Mouse (Mus musculus): ENCODE measurements around the gene Zfand3. TPM values are rescaled to one million over a fixed set of nuclear protein-coding genes. Genes with fewer than 3 reads are reported as not detected.

Zfand3 gene
- polyA plus RNA-seq, 1 experiment from 2014 or later: 40.2 TPM

- 77% methylated on average over 3 of the region's 3 CpGs for WGBS
- no peaks in the 10 kb centered on the region for H3K4me1 ChIP-seq (ENCODE audit: control insufficient read depth, insufficient read depth, low read length)
These were observed 10.5 kb upstream of the Zfand3 start for GRCm38 (mm10) chr17:29994011-29994410.

GRCm38 (mm10) chr17:29994459-29994858 is 10.1 kb upstream of the Zfand3 start:
- no peaks in the 10 kb centered on the region for H3K27me3 ChIP-seq (replicated peaks; ENCODE audit: control insufficient read depth, insufficient read depth, low read length)
- H3K36me3 ChIP-seq (ENCODE audit: control insufficient read depth, insufficient read depth, low read length): no peaks in the 10 kb centered on the region
- WGBS: 85% methylated on average over 4 of the region's 4 CpGs
- no peak overlapping the region for H3K9ac ChIP-seq (ENCODE audit: low read depth, low read length)
- no peaks in the 10 kb centered on the region for H3K4me1 ChIP-seq (ENCODE audit: control insufficient read depth, insufficient read depth, low read length)
- H3K27ac ChIP-seq (ENCODE audit: low read length): no peak overlapping the region
- H3K4me2 ChIP-seq (ENCODE audit: low read depth, low read length): no peak overlapping the region
- no peaks in the 10 kb centered on the region for H3K9me3 ChIP-seq (ENCODE audit: control insufficient read depth, low read length)
- ATAC-seq: no peak
- H3K4me3 ChIP-seq (ENCODE audit: low read length): no peak overlapping the region

More at GRCm38 (mm10) chr17:29994011-29994410, 10.5 kb upstream of the Zfand3 start:
- Histone ChIP-seq H3K4me2 (ENCODE audit: low read depth, low read length) (no peak overlapping the region), H3K9ac (ENCODE audit: low read depth, low read length) (no peak overlapping the region), H3K27ac (ENCODE audit: low read length) (no peak overlapping the region), H3K36me3 (ENCODE audit: control insufficient read depth, insufficient read depth, low read length) (no peaks in the 10 kb centered on the region), H3K9me3 (ENCODE audit: control insufficient read depth, low read length) (no peaks in the 10 kb centered on the region), H3K4me3 (ENCODE audit: low read length) (no peak overlapping the region), H3K27me3 (replicated peaks; ENCODE audit: control insufficient read depth, insufficient read depth, low read length) (no peaks in the 10 kb centered on the region)
- ATAC-seq: no peak

GRCm38 (mm10) chr17:29995986-29996385 is 8.5 kb upstream of the Zfand3 start:
- H3K27ac ChIP-seq (ENCODE audit: low read length): no peak overlapping the region

GRCm38 (mm10) chr17:29997726-29998125 is 6.8 kb upstream of the Zfand3 start:
- no peak overlapping the region for H3K9ac ChIP-seq (ENCODE audit: low read depth, low read length)
- H3K9me3 ChIP-seq (ENCODE audit: control insufficient read depth, low read length): no peaks in the 10 kb centered on the region
- 78% methylated on average over 7 of the region's 7 CpGs for WGBS
- no peaks in the 10 kb centered on the region for H3K4me1 ChIP-seq (ENCODE audit: control insufficient read depth, insufficient read depth, low read length)
- H3K4me3 ChIP-seq (ENCODE audit: low read length): no peak overlapping the region
- no peak overlapping the region for H3K4me2 ChIP-seq (ENCODE audit: low read depth, low read length)
- ATAC-seq: no peak
- H3K27ac ChIP-seq (ENCODE audit: low read length): no peak overlapping the region
- H3K36me3 ChIP-seq (ENCODE audit: control insufficient read depth, insufficient read depth, low read length): no peaks in the 10 kb centered on the region
- no peaks in the 10 kb centered on the region for H3K27me3 ChIP-seq (replicated peaks; ENCODE audit: control insufficient read depth, insufficient read depth, low read length)

More at GRCm38 (mm10) chr17:29995986-29996385, 8.5 kb upstream of the Zfand3 start:
- Histone ChIP-seq H3K9ac (ENCODE audit: low read depth, low read length) (no peak overlapping the region), H3K4me1 (ENCODE audit: control insufficient read depth, insufficient read depth, low read length) (no peaks in the 10 kb centered on the region), H3K36me3 (ENCODE audit: control insufficient read depth, insufficient read depth, low read length) (no peaks in the 10 kb centered on the region), H3K4me3 (ENCODE audit: low read length) (no peak overlapping the region), H3K27me3 (replicated peaks; ENCODE audit: control insufficient read depth, insufficient read depth, low read length) (no peaks in the 10 kb centered on the region), H3K4me2 (ENCODE audit: low read depth, low read length) (no peak overlapping the region), H3K9me3 (ENCODE audit: control insufficient read depth, low read length) (no peaks in the 10 kb centered on the region)
- no peak for ATAC-seq
- 89% methylated on average over 5 of the region's 5 CpGs for WGBS

GRCm38 (mm10) chr17:29998566-29999295 is 5.8 kb upstream of the Zfand3 start:
- Histone ChIP-seq H3K27me3 (replicated peaks; ENCODE audit: control insufficient read depth, insufficient read depth, low read length) (no peaks in the 10 kb centered on the region), H3K27ac (ENCODE audit: low read length) (no peak overlapping the region), H3K4me1 (ENCODE audit: control insufficient read depth, insufficient read depth, low read length) (no peaks in the 10 kb centered on the region), H3K36me3 (ENCODE audit: control insufficient read depth, insufficient read depth, low read length) (no peaks in the 10 kb centered on the region), H3K4me2 (ENCODE audit: low read depth, low read length) (no peak overlapping the region), H3K9me3 (ENCODE audit: control insufficient read depth, low read length) (no peaks in the 10 kb centered on the region), H3K9ac (ENCODE audit: low read depth, low read length) (no peak overlapping the region), H3K4me3 (ENCODE audit: low read length) (no peak overlapping the region)
- 84% methylated on average over 24 of the region's 24 CpGs for WGBS
- ATAC-seq: no peak

GRCm38 (mm10) chr17:30005103-30005443 is 540 bp downstream of the Zfand3 start:
- Histone ChIP-seq H3K4me1 (ENCODE audit: control insufficient read depth, insufficient read depth, low read length) (peaks cover 31% of the 10 kb centered on the region), H3K27me3 (replicated peaks; ENCODE audit: control insufficient read depth, insufficient read depth, low read length) (no peaks in the 10 kb centered on the region), H3K36me3 (ENCODE audit: control insufficient read depth, insufficient read depth, low read length) (no peaks in the 10 kb centered on the region), H3K27ac (ENCODE audit: low read length) (peak overlapping the region; percentile 99), H3K4me2 (ENCODE audit: low read depth, low read length) (peak overlapping the region; percentile 67; the same call in 1 of the 2 replicates), H3K9ac (ENCODE audit: low read depth, low read length) (peak overlapping the region; percentile 100), H3K9me3 (ENCODE audit: control insufficient read depth, low read length) (no peaks in the 10 kb centered on the region), H3K4me3 (ENCODE audit: low read length) (peak overlapping the region; percentile 97)
- peak; percentile 30; the same call in 1 of the 2 replicates for ATAC-seq
- under 1% methylated on average over 35 of the region's 47 CpGs for WGBS

GRCm38 (mm10) chr17:30005451-30005941 is 963 bp downstream of the Zfand3 start:
- WGBS: 0% methylated on average over 17 of the region's 19 CpGs

GRCm38 (mm10) chr17:30006877-30007276 is 2.3 kb downstream of the Zfand3 start:
- H3K9ac ChIP-seq (ENCODE audit: low read depth, low read length): peak overlapping the region; percentile 49
- no peak for ATAC-seq
- peak overlapping the region; percentile 70 for H3K27ac ChIP-seq (ENCODE audit: low read length)

More at GRCm38 (mm10) chr17:30005451-30005941, 963 bp downstream of the Zfand3 start:
- Histone ChIP-seq H3K9me3 (ENCODE audit: control insufficient read depth, low read length) (no peaks in the 10 kb centered on the region), H3K4me3 (ENCODE audit: low read length) (peak overlapping the region; percentile 97), H3K27me3 (replicated peaks; ENCODE audit: control insufficient read depth, insufficient read depth, low read length) (no peaks in the 10 kb centered on the region), H3K36me3 (ENCODE audit: control insufficient read depth, insufficient read depth, low read length) (no peaks in the 10 kb centered on the region), H3K9ac (ENCODE audit: low read depth, low read length) (peak overlapping the region; percentile 100), H3K4me2 (ENCODE audit: low read depth, low read length) (peak overlapping the region; percentile 67), H3K27ac (ENCODE audit: low read length) (peak overlapping the region; percentile 99), H3K4me1 (ENCODE audit: control insufficient read depth, insufficient read depth, low read length) (peaks cover 33% of the 10 kb centered on the region)
- peak; percentile 7; the same call in 1 of the 2 replicates for ATAC-seq

GRCm38 (mm10) chr17:30007883-30008282 is 3.4 kb downstream of the Zfand3 start:
- 51% methylated on average over 6 of the region's 6 CpGs for WGBS
- ATAC-seq: peak; percentile 13; the same call in 1 of the 2 replicates

More at GRCm38 (mm10) chr17:30006877-30007276, 2.3 kb downstream of the Zfand3 start:
- 66% methylated on average over 2 of the region's 2 CpGs for WGBS
- Histone ChIP-seq H3K4me3 (ENCODE audit: low read length) (no peak overlapping the region), H3K4me1 (ENCODE audit: control insufficient read depth, insufficient read depth, low read length) (peaks cover 33% of the 10 kb centered on the region), H3K9me3 (ENCODE audit: control insufficient read depth, low read length) (no peaks in the 10 kb centered on the region), H3K36me3 (ENCODE audit: control insufficient read depth, insufficient read depth, low read length) (no peaks in the 10 kb centered on the region), H3K27me3 (replicated peaks; ENCODE audit: control insufficient read depth, insufficient read depth, low read length) (no peaks in the 10 kb centered on the region), H3K4me2 (ENCODE audit: low read depth, low read length) (peak overlapping the region; percentile 42)

More at GRCm38 (mm10) chr17:30007883-30008282, 3.4 kb downstream of the Zfand3 start:
- Histone ChIP-seq H3K9me3 (ENCODE audit: control insufficient read depth, low read length) (no peaks in the 10 kb centered on the region), H3K27ac (ENCODE audit: low read length) (peak overlapping the region; percentile 70), H3K4me1 (ENCODE audit: control insufficient read depth, insufficient read depth, low read length) (peaks cover 33% of the 10 kb centered on the region), H3K4me3 (ENCODE audit: low read length) (peak overlapping the region; percentile 14), H3K9ac (ENCODE audit: low read depth, low read length) (no peak overlapping the region), H3K27me3 (replicated peaks; ENCODE audit: control insufficient read depth, insufficient read depth, low read length) (no peaks in the 10 kb centered on the region), H3K36me3 (ENCODE audit: control insufficient read depth, insufficient read depth, low read length) (no peaks in the 10 kb centered on the region), H3K4me2 (ENCODE audit: low read depth, low read length) (peak overlapping the region; percentile 42)

Data from intestine, embryonic 16.5 days (tissue).